ENCODE assay signal across 9 mouse cellular contexts in genomic region chr3:28638957-28639356, GRCm38 (mm10). TPM values are rescaled to one million over a fixed set of nuclear protein-coding genes. Genes with fewer than 3 reads are reported as not detected.
DNase-seq lines count a peak whose midpoint lies in the region; ATAC-seq lines count a peak whose summit lies in the region.
"Had no signal": no experiment of that assay in that cellular context is flagged by ENCODE, and none has a peak within 500 bp of the region (broad histone marks: within the 10 kb centered on the region; RNA-seq: fewer than 3 reads in every experiment).

No protein-coding gene starts in this region.

- WGBS in kidney, embryonic 15.5 days, result 81% methylated on average over 2 of the region's 2 CpGs

- H3K4me2 ChIP-seq in kidney, embryonic 15.5 days, result no peak overlapping the region
- H3K4me2 ChIP-seq: liver, embryonic 13.5 days; neural tube, embryonic 15.5 days had no signal

- ATAC-seq in kidney, embryonic 15.5 days (replicated peaks; ENCODE audit: low FRiP score), result no peak

- H3K9me3 ChIP-seq in kidney, embryonic 15.5 days (replicated peaks), result no peaks in the 10 kb centered on the region
- H3K9me3 ChIP-seq: liver, embryonic 13.5 days; neural tube, embryonic 15.5 days had no signal

- peak; percentile 7 for DNase-seq in kidney, adult 9 months
- DNase-seq in brain, embryonic 18.5 days (ENCODE audit: low read depth, low spot score), result peak; percentile 58
- peak; percentile 46 to 69 for DNase-seq in frontal cortex, postnatal 36 days (ENCODE audit: low spot score in 2 of 2)
- DNase-seq in left cerebral cortex, postnatal 25 days (ENCODE audit: low spot score in 2 of 2), result peak; percentile 69 to 83
- DNase-seq in thymus, adult 18-20 months, result no peak
- DNase-seq in embryo, embryonic 9.5 days (ENCODE audit: extremely low spot score), result no peak
- DNase-seq: liver, embryonic 13.5 days had no signal

- no peaks in the 10 kb centered on the region for H3K4me1 ChIP-seq in kidney, embryonic 15.5 days
- H3K4me1 ChIP-seq: liver, embryonic 13.5 days; neural tube, embryonic 15.5 days had no signal

- H3K27me3 ChIP-seq in kidney, embryonic 15.5 days, result no peaks in the 10 kb centered on the region
- H3K27me3 ChIP-seq: liver, embryonic 13.5 days; neural tube, embryonic 15.5 days had no signal

- no peak overlapping the region for H3K27ac ChIP-seq in kidney, embryonic 15.5 days
- H3K27ac ChIP-seq: liver, embryonic 13.5 days; neural tube, embryonic 15.5 days had no signal

- intact Hi-C loops in left cerebral cortex, postnatal 25 days (cut with DNase I), result no loop called here

- no peak overlapping the region for H3K9ac ChIP-seq in kidney, embryonic 15.5 days
- H3K9ac ChIP-seq: liver, embryonic 13.5 days; neural tube, embryonic 15.5 days had no signal

- no peaks in the 10 kb centered on the region for H3K36me3 ChIP-seq in kidney, embryonic 15.5 days
- H3K36me3 ChIP-seq: liver, embryonic 13.5 days had no signal

- H3K4me3 ChIP-seq in kidney, embryonic 15.5 days (replicated peaks), result no peak overlapping the region
- H3K4me3 ChIP-seq: liver, embryonic 13.5 days; neural tube, embryonic 15.5 days had no signal

RNA-seq across cellular contexts. Expression of gene Slc2a2, which starts 58.7 kb away (rescaled TPM):
- polyA plus RNA-seq in kidney, embryonic 15.5 days (2015; fragmentation: Nextera tagmentation; extraction: Ambion mirVana), result 16.8 and 18.8 TPM in 2 replicates
- total RNA-seq in left cerebral cortex, postnatal 25 days (2021), result not detected

Comparison
In these comparisons a context has a peak if more than half of its experiments do, and no peak if none do; other contexts are left out.
1. DNase-seq: peak in kidney, adult 9 months (single experiment), brain, embryonic 18.5 days (single experiment), frontal cortex, postnatal 36 days (2 of 2) and left cerebral cortex, postnatal 25 days (2 of 2); none in thymus, adult 18-20 months (0 of 2) and embryo, embryonic 9.5 days (single experiment).